Mouse (Mus musculus): ENCODE measurements around the gene Nfia. TPM values are rescaled to one million over a fixed set of nuclear protein-coding genes. Genes with fewer than 3 reads are reported as not detected.

Nfia gene
- polyA plus RNA-seq, 1 experiment: 10.3 TPM

DNA sequence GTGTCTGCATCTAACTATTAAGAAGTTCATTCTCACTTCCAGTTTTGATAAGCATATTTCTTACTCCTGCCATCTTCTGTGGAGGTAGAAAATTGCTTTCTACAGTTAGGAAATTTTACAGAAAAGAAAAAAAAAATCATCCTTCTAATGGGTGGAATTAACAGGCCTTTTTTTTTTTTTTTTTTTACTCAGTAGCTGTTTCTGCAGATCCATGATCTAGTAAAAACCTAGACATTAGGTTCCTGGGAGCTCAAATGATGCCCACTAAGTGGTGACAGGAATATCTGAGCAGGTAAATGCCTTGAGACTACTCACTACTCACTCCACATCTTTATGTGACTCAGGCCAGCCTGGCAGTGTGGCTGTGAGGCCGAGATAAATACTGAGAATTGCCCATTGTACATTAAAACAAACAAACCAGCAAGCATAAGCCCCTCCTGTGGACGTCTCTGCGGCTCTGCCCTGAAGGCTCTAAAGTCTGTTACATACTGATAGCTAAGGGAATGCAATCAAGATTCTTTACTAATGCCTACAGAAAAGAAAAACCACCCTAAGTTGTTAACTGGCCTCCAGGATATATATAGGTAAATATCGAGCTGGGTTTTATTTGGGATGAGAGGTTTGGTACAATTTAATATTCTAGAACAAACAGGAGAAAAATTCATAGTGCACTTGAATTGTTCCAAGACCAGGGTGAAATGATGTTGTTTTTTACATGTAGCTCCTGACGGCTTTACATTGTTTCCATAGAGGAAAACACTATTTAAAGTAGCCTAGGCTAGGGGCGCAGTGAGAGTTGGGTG is 57.7 kb downstream of the Nfia start:
- 67% methylated on average over 6 of the region's 6 CpGs for WGBS
- no peak for DNase-seq (ENCODE audit: low read depth, low spot score)

DNA sequence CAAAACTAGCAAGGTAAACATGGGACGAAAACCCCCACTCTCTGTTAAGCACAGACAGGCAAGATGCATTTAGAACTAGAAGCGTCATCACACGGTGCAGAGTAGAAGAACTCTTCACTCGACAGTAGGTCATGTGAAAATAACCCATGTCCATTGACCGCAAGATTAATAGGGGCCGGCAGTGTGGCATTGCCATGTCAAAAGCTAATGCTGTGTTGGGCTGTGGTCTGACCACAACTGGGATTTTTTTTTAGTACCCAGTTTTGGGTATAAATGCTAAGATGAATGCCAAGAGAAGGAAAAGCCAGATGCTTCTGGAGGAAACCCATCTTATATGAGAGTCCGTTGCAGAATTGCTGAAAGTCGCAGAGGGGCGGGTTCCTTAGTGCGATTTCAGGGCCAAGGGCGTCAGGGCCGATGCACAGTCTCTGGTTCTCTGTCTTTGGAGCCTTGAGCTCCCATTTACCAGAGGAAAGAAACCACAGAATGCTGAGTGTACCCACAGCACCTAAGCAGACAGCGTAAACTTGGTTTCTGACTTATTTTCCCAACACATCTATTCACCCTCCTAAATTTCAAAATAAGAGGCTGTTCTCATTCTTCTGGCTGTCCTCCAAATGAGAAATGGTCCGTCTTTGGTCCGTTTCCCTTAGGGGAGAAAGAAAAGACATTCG is 58.5 kb downstream of the Nfia start:
- WGBS: 86% methylated on average over 16 of the region's 16 CpGs

GRCm38 (mm10) chr4:97831611-97832278 is 59.2 kb downstream of the Nfia start:
- DNase-seq (ENCODE audit: low read depth, low spot score): no peak
- 85% methylated on average over 7 of the region's 7 CpGs for WGBS

More for the DNA sequence above, 58.5 kb downstream of the Nfia start:
- DNase-seq (ENCODE audit: low read depth, low spot score): no peak

DNA sequence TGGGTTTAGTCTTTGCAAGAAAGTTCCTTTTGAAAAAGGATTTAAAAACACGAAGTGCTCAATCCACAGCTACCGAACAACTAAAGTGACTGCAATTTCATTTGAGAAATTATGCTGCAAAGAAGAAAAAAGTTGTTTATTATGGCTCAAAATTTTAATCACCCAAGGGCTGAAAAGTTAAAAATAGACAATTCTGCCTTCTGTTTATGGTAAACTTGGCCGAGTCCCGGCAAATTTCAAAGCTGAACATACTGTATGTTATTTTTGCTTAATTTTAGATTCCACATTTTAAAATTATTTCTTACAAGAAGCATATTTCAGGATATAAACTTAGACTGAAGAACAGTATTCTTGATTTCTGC is 59.7 kb downstream of the Nfia start:
- 81% methylated on average over 4 of the region's 4 CpGs for WGBS
- DNase-seq (ENCODE audit: low read depth, low spot score): no peak

- 73% methylated on average over 13 of the region's 13 CpGs for WGBS
- DNase-seq (ENCODE audit: low read depth, low spot score): no peak
Measured at GRCm38 (mm10) chr4:97836812-97837211, 64.3 kb downstream of the Nfia start.

GRCm38 (mm10) chr4:97837724-97838123 is 65.2 kb downstream of the Nfia start:
- DNase-seq (ENCODE audit: low read depth, low spot score): no peak
- WGBS: 81% methylated on average over 3 of the region's 3 CpGs

GRCm38 (mm10) chr4:97838651-97839050 is 66.1 kb downstream of the Nfia start:
- no peak for DNase-seq (ENCODE audit: low read depth, low spot score)
- 29% methylated on average over 3 of the region's 3 CpGs for WGBS

- DNase-seq (ENCODE audit: low read depth, low spot score): no peak
- 45% methylated on average over 7 of the region's 7 CpGs for WGBS
Measured at GRCm38 (mm10) chr4:97839406-97840101, 67.0 kb downstream of the Nfia start.

GRCm38 (mm10) chr4:97840227-97841062 is 67.9 kb downstream of the Nfia start:
- no peak for DNase-seq (ENCODE audit: low read depth, low spot score)
- WGBS: 74% methylated on average over 8 of the region's 8 CpGs

DNA sequence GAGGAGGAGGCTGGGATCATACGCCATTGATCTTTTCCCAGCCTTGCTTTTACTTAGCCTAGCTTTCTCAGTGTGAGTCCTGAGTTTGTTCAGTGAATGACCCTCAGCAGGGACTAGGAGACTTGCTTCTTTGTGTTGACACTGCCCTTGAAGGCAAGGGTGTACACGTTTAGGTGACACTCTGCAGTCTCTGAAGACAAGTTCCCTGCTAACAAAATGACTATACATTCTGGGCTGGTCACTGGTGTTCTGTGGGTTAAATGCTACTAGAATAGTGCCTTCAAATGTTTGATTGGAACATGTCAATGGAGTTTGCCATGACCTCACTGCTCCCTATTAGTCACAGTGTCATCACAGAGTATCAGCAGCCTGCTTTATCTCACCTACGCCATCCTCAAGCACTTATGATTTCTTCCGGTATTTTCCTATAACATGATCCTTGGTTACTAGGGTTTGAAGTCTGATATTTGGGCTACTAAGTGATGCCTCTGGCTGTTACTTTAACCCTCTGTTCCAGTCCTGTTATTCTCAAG is 68.6 kb downstream of the Nfia start:
- DNase-seq (ENCODE audit: low read depth, low spot score): no peak

DNA sequence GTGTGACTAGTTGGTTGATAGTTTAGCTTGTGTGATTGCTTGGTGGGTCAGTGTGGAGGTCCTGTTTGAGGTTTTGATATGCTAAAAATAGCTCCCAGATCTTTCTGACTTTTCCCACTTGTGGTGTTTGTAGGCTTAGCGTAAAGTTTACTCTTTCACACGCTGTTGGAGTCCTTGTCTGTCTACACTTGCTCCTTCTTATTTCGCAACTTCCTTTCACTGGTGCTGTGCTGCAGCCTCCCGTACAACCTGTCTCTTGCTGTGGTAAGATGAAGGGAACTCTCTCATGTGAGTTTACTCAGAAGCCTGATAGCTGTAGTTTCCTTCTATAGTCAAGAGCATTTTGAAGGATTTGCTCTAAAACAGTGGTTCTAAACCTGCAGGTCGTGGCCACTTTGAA is 69.2 kb downstream of the Nfia start:
- no peak for DNase-seq (ENCODE audit: low read depth, low spot score)
- WGBS: 67% methylated on average over 5 of the region's 5 CpGs

More for the DNA sequence above, 68.6 kb downstream of the Nfia start:
- 71% methylated on average over 4 of the region's 4 CpGs for WGBS

DNA sequence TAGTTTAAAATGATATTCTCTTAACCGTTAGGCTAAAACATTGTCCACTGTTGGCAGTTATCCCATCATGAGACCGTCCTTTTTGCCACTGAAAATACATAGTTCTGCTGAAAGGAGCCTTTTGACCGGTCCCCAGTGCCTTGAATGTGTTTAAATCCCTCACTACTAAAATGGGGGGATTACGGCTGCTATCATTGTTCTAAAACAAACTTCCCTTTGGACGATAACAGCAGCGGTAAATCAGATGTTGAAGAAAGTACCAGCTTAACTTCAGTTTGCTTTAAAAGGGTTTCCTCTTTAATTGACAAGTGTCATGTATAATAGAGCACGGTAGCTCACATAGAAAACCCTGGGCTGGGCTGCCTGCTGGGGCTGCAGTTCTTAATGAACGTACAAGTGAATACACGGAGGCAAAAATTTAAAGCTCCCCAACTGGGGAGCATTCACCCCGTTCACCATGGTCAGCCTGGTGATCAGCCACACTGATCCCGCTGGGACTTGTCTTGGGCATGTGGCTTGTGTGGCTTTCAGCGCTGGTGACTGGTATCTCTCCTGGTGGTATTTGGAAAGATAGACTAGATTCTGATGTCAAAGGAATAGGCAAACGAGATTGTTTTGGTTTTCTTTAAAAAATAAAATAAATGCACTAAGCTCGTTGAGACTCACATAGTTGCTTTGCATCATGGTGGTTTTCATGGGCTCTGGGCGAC is 71.6 kb downstream of the Nfia start:
- WGBS: 78% methylated on average over 15 of the region's 15 CpGs
- no peak for DNase-seq (ENCODE audit: low read depth, low spot score)

GRCm38 (mm10) chr4:97844899-97845298 is 72.4 kb downstream of the Nfia start:
- WGBS: 51% methylated on average over 6 of the region's 6 CpGs
- no peak for DNase-seq (ENCODE audit: low read depth, low spot score)

DNA sequence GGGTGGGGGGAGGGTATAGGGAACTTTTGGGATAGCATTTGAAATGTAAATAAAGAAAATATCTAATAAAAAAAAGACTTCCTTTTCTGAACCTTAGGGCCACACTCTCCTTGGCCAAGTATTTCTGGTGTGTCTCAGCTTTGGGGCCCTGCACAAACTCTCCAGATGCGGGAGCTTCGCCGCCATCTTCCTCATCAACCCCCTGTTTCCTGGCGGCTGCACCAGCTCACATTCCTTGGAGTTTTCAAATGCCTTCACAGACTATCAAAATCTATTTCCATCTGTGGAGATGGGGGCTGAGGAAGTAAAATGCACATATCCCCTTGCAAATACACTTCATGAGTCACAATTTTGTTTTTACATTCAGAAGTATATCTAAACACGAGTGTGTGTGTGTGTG is 75.1 kb downstream of the Nfia start:
- WGBS: 87% methylated on average over 5 of the region's 5 CpGs
- DNase-seq (ENCODE audit: low read depth, low spot score): no peak

DNA sequence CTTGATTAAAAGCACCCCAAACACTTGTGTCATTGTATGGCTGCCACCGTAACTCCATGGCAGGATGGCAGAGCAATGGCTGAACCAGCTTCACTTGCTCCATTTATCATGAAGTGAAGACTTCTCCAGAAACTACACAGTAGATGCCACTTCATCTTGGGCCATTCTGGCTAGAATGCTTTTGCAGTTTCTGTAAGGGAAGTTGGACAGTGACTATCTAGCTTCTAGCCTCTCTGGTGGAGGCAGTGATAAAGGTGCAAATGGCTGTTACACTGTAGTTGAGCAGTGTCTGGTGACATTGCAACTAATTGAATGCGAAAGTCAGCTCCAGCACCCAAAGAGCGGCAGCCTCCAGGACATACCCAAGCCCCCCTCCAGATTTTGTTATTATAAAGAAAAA is 78.5 kb downstream of the Nfia start:
- WGBS: 89% methylated on average over 3 of the region's 3 CpGs
- DNase-seq (ENCODE audit: low read depth, low spot score): no peak

GRCm38 (mm10) chr4:97851698-97852097 is 79.2 kb downstream of the Nfia start:
- 71% methylated on average over 5 of the region's 5 CpGs for WGBS
- no peak for DNase-seq (ENCODE audit: low read depth, low spot score)

DNA sequence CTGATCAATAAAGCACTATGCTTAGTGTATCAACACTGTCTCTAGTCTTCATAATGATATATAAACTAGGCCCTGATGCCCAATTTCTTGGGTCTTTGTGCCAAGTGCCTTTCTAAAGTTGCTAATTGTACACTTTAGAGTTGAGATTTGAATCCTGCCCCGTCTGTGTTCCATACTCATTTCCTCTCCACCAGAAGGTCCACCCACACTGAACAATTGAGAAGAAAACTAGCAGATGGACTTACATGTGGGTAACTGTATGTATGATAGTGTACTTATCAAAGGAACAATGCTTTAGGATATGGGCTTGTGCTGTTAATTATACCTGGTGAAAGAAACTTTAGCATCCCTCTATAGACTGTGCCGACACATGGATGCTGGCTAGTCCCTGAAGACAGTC is 80.1 kb downstream of the Nfia start:
- no peak for DNase-seq (ENCODE audit: low read depth, low spot score)
- 88% methylated on average over 2 of the region's 2 CpGs for WGBS

- 71% methylated on average over 4 of the region's 4 CpGs for WGBS
- DNase-seq (ENCODE audit: low read depth, low spot score): no peak
Measured at GRCm38 (mm10) chr4:97854779-97855178, 82.2 kb downstream of the Nfia start.
